Mouse (Mus musculus) heart, embryonic 11.5 days (tissue): ENCODE results near the gene Rab17. TPM values are rescaled to one million over a fixed set of nuclear protein-coding genes. Genes with fewer than 3 reads are reported as not detected.
A peak's percentile ranks its signal among the peaks of the same experiment; 100 is the strongest.

ENCODE experiments used
- ATAC-seq: fragments of 200-750 bp; cut with Nextera tagmentation; replicated peaks from 2 replicates; pipeline ENCODE4 v1.8.0; 2017; ENCODE audit warnings: moderate library complexity; ENCODE audit not compliant: insufficient number of reproducible peaks, low FRiP score, low TSS enrichment
- H3K27ac ChIP-seq: fragments of 300-500 bp; sonication (generic); 2 replicates; pipeline ENCODE4 v1.5.1; 2014; ENCODE audit warnings: mild to moderate bottlenecking, low read depth, low read length
- H3K27me3 ChIP-seq: fragments of 300-500 bp; sonication (generic); 2 replicates; pipeline ENCODE4 v1.6.1; 2014; ENCODE audit warnings: mild to moderate bottlenecking, low read length, mixed read lengths; ENCODE audit not compliant: control insufficient read depth, insufficient read depth
- H3K36me3 ChIP-seq: fragments of 300-500 bp; sonication (generic); 2 replicates; pipeline ENCODE4 v1.6.1; 2014; ENCODE audit warnings: mild to moderate bottlenecking, low read length, moderate library complexity, mixed read lengths; ENCODE audit not compliant: control insufficient read depth, insufficient read depth
- H3K4me1 ChIP-seq: fragments of 300-500 bp; sonication (generic); 2 replicates; pipeline ENCODE4 v1.6.1; 2014; ENCODE audit warnings: low read length; ENCODE audit not compliant: control insufficient read depth, insufficient read depth
- H3K4me2 ChIP-seq: fragments of 300-500 bp; sonication (generic); 2 replicates; pipeline ENCODE4 v1.6.1; 2014; ENCODE audit warnings: mild to moderate bottlenecking, moderate library complexity
- H3K4me3 ChIP-seq: fragments of 300-500 bp; sonication (generic); 2 replicates; pipeline ENCODE4 v1.5.1; 2014; ENCODE audit warnings: low read depth, low read length
- H3K9ac ChIP-seq: fragments of 300-500 bp; sonication (generic); 2 replicates; pipeline ENCODE4 v1.6.1; 2014; ENCODE audit warnings: mild to moderate bottlenecking, low read depth, low read length, moderate library complexity
- H3K9me3 ChIP-seq: fragments of 300-500 bp; sonication (generic); replicated peaks from 2 replicates; pipeline ENCODE4 v1.6.1; 2016; ENCODE audit warnings: low read length; ENCODE audit not compliant: control insufficient read depth
- WGBS: fragments of 180-500 bp; shearing (Covaris S2); extraction: QIAGEN DNeasy Blood & Tissue Kit; methylation state at CpG from one replicate; pipeline ENCODE4 v1.1.7; 2014; ENCODE audit not compliant: insufficient replicate concordance; 5-methylcytosine and 5-hydroxymethylcytosine counted together
- polyA plus RNA-seq: library from polyadenylated mRNA; unstranded; fragments of >200 nt; fragmentation: Nextera tagmentation; extraction: Ambion mirVana; gene quantifications from 2 replicates; pipeline ENCODE4 v1.2.1, GENCODE M21; 2014

Rab17 gene
- polyA plus RNA-seq, 1 experiment from 2014 or later, result 0.63 TPM

DNA sequence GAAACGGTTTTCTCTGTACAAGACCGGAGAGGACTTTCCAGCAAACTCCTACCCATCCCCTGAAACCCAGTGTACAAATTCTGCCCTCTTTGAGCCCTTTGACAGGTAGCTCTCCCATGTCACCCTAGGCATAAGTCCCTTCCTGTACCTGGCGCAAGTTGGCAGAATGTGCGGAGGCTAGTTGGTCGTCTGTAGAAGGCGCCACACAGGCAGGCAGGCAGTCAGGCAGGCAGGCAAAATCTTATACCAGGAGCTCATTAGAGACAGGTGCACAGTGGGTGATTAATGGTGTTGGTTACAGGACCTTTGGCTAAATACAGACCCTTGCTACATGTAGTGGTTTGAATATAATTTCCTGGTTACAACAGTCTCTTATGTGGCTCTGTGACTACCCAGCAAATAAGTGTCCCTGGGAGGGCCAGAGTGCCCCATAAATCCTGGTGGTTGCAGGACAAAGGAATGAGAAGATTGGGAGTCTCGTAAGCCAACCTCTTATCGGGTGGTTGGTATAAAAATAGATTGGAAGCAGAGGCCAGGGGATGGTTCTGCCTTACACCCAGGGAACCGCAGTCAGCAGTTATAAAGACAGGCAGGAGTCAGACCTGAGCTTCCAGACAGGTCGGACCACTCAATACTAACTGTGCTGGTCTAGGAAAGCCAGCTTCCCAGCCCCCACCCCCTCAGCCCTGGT lies 30.6 kb upstream of the Rab17 start:
- Histone ChIP-seq H3K4me2 (peak overlapping the region; percentile 86), H3K4me1 (peaks cover 34% of the 10 kb centered on the region), H3K27me3 (no peaks in the 10 kb centered on the region), H3K9ac (peak overlapping the region; percentile 98), H3K27ac (peak overlapping the region; percentile 93), H3K9me3 (no peaks in the 10 kb centered on the region), H3K4me3 (peak overlapping the region; percentile 90), H3K36me3 (no peaks in the 10 kb centered on the region)
- 46% methylated on average over 10 of the region's 10 CpGs for WGBS
- peak; percentile 37; the same call in 1 of the 2 replicates for ATAC-seq

DNA sequence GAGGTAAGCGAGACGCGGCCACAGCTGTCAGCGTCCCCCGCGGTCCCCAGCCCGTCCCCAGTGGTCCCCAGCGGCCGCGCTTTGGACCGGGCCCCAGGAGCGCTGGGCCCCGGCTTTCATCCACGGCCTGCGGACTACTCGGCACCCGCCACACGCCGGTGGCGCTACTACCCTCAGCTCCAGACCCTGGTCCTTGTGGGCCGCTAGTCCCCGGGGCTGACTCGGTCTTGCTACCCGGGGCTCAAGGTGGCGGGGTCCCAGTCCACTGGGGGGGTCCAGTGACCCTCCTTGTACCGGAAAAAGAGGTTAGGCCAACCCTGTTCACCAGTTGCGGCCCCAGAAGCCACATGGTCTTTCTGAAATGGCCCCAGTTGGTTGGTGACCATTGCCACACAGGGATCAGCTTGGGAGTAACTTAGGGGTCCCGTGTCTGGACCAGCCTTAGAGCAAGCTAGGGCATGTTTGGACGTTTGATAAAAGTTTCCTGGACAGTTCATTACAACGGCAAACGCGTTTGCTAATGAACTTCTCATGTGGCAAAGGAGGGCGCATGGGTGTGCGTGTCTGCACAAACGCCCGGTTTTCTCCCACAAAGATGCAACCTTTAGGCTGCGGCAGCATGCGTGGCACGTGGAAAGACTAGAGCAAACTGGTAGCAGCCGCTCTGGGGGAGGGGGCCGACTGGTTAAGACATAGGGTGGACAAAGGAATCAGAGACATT lies 29.6 kb upstream of the Rab17 start:
- 2% methylated on average over 41 of the region's 41 CpGs for WGBS
- Histone ChIP-seq H3K9me3 (no peaks in the 10 kb centered on the region), H3K27ac (peak overlapping the region; percentile 93), H3K4me2 (peak overlapping the region; percentile 86), H3K4me1 (peaks cover 34% of the 10 kb centered on the region), H3K36me3 (no peaks in the 10 kb centered on the region), H3K4me3 (peak overlapping the region; percentile 90), H3K27me3 (no peaks in the 10 kb centered on the region), H3K9ac (peak overlapping the region; percentile 98)
- ATAC-seq, result peak; percentile 18; the same call in 1 of the 2 replicates

DNA sequence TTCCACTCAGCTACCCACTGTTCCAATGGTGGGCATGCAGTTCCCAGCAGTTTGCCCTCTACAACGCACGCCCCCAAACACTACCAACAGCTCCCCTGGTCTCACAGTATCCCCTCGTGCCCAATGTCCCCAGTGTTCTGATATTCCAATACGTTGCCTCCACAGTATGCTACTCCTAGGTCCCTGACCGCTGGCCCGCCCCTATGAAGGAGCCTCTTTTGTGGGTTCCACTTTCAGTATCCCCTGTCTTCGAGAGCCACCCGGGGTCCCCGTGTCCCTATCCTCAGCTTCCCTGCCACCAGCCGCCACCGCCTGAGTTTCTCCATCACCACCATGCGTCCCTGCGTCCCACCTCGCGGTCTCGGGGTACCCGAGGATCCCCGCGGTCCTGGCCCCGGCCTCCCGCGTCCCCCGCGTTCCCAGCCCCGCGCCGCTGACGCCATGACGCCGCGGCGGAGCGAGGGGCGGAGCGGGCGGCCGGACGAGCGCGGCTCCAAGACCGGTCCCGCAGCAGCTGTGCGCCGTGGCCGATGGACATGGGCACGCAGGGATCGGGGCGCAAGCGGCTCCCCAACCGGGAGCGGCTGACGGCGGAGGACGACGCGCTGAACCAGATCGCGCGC lies 28.9 kb upstream of the Rab17 start, which contains the start of gene Lrrfip1:
Lrrfip1 (plus strand) TSS at position 470 of the 623 bp plus-strand sequence.
- H3K36me3 ChIP-seq, result no peaks in the 10 kb centered on the region
- H3K9me3 ChIP-seq, result no peaks in the 10 kb centered on the region
- H3K27ac ChIP-seq, result peak within 1 kb of the TSS; percentile 93
- ATAC-seq, result peak; percentile 57
- peak within 1 kb of the TSS; percentile 86 for H3K4me2 ChIP-seq
- peaks cover 30% of the 10 kb centered on the region for H3K4me1 ChIP-seq
- H3K27me3 ChIP-seq, result no peaks in the 10 kb centered on the region
- H3K9ac ChIP-seq, result peak within 1 kb of the TSS; percentile 98
- 3% methylated on average over 58 of the region's 59 CpGs for WGBS
- peak within 1 kb of the TSS; percentile 90 for H3K4me3 ChIP-seq

DNA sequence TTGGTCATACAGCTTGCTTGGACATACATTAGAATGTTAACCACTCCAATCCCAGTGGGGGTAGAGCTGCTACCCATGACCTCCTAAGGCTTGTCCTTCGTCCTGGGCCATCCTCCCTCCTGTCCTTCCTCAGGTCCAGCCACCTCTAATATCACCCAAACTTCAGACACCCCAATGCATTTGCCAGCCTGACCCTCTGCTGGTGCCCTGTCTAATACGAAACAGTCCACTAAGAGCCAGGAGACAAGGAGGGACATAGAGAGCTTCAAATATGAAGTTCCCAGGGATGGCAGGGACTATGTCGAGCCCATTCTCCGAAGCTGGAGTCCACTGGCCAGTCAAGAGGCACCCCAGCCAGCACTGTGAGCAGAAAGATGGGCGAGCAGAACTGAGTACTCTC lies 28.2 kb upstream of the Rab17 start:
- no peaks in the 10 kb centered on the region for H3K27me3 ChIP-seq
- peak overlapping the region; percentile 90; the same call in 1 of the 2 replicates for H3K4me3 ChIP-seq
- peak overlapping the region; percentile 98; the same call in 1 of the 2 replicates for H3K9ac ChIP-seq
- WGBS, result 69% methylated on average over 5 of the region's 5 CpGs
- H3K4me2 ChIP-seq, result peak overlapping the region; percentile 86
- H3K27ac ChIP-seq, result no peak overlapping the region
- no peaks in the 10 kb centered on the region for H3K9me3 ChIP-seq
- H3K4me1 ChIP-seq, result peaks cover 26% of the 10 kb centered on the region
- H3K36me3 ChIP-seq, result no peaks in the 10 kb centered on the region
- no peak for ATAC-seq

DNA sequence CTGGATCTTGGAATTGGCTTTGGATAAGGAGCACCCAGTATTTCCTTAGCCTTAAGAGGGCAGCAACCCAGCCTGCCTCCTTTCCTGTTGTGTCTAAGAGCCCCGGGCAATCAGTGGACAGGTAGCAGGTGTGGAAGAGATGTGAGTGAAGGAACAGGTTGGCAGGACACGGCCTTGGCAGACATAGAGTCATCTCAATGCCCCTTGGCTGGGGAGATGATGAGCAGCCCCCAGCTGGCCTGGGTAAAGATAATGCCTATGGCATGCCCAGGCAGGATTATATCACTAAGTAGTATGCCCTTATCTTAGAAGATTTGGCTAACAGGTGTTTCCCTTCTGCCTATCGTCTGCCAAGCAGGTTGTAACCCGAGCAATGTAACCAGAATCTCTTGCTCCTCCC lies 27.7 kb upstream of the Rab17 start:
- Histone ChIP-seq H3K4me3 (no peak overlapping the region), H3K9ac (no peak overlapping the region), H3K9me3 (no peaks in the 10 kb centered on the region), H3K4me2 (no peak overlapping the region), H3K4me1 (peaks cover 21% of the 10 kb centered on the region), H3K36me3 (no peaks in the 10 kb centered on the region), H3K27me3 (no peaks in the 10 kb centered on the region), H3K27ac (no peak overlapping the region)
- ATAC-seq, result no peak
- 51% methylated on average over 4 of the region's 4 CpGs for WGBS

GRCm38 (mm10) chr1:90995916-90996315 lies 26.5 kb upstream of the Rab17 start:
- Histone ChIP-seq H3K27me3 (no peaks in the 10 kb centered on the region), H3K4me2 (no peak overlapping the region), H3K4me1 (peaks cover 9% of the 10 kb centered on the region), H3K9me3 (no peaks in the 10 kb centered on the region), H3K9ac (no peak overlapping the region), H3K36me3 (no peaks in the 10 kb centered on the region), H3K27ac (no peak overlapping the region), H3K4me3 (no peak overlapping the region)
- no peak for ATAC-seq
- WGBS, result 88% methylated on average over 1 of the region's 1 CpGs

DNA sequence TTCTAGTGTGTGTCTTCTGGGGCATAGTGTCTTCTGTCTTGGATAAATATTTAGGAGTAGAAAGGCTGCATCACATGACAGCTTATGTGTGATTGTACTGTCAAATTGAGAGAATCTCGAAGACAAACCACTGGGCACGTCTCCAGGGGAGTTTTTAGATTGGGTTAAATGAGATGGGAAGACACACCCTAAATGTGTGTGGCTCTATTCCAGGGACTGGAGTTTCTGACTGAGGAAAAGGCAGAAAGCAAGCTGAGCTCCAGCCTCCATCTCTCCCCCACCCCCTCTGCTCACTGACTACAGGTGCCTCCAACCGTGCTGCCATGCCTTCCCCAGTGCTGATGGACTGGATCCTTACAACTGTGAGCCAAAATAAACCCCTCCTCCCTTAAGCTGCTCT lies 11.9 kb upstream of the Rab17 start:
- no peak for ATAC-seq
- H3K27ac ChIP-seq, result no peak overlapping the region; the same call in 1 of the 2 replicates
- no peak overlapping the region for H3K4me2 ChIP-seq
- 83% methylated on average over 3 of the region's 3 CpGs for WGBS
- no peaks in the 10 kb centered on the region for H3K36me3 ChIP-seq
- H3K4me3 ChIP-seq, result no peak overlapping the region
- H3K9ac ChIP-seq, result no peak overlapping the region
- no peaks in the 10 kb centered on the region for H3K9me3 ChIP-seq
- H3K27me3 ChIP-seq, result no peaks in the 10 kb centered on the region
- peaks cover 7% of the 10 kb centered on the region; the same call in 1 of the 2 replicates for H3K4me1 ChIP-seq

DNA sequence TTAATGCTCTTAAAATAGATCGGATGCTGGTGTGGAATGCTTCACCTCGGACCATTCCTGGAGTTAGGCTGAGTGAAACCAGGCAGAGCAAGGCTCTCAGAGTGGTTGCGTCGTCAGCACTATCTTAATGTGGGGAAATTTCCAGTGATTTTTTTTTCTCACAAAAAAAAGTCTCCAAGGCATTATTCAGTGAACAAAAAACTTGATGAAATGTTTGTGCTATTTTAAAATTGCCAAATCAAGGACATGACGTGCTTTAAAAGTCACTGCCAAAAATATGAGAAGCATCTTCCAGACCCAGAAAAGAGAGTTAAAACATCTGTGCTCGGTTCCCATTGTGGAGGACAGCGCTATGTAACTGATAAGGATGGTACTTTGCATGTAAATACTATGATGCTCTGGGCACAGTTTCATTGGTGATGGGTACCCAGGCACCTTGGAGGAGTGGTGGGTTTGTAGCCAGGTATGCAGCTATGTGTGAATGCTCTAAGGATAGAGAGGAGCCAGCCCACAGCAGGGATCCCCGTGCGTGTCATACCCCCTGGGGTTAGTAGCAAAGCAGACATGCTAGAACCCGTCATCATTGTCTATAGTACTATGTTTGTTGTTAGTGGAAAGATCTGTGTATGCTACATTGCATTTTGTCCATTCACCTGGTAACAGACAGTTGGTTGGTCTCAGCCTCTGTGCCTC lies 11.3 kb upstream of the Rab17 start:
- no peaks in the 10 kb centered on the region for H3K27me3 ChIP-seq
- H3K4me3 ChIP-seq, result no peak overlapping the region
- H3K36me3 ChIP-seq, result no peaks in the 10 kb centered on the region
- no peak for ATAC-seq
- H3K4me2 ChIP-seq, result no peak overlapping the region
- no peaks in the 10 kb centered on the region for H3K9me3 ChIP-seq
- H3K27ac ChIP-seq, result peak overlapping the region; percentile 63
- peaks cover 7% of the 10 kb centered on the region; the same call in 1 of the 2 replicates for H3K4me1 ChIP-seq
- no peak overlapping the region for H3K9ac ChIP-seq
- 39% methylated on average over 10 of the region's 10 CpGs for WGBS
